Mouse (Mus musculus): ENCODE data around the gene Fam25c. TPM values are rescaled to one million over a fixed set of nuclear protein-coding genes. Genes with fewer than 3 reads are reported as not detected.

Gene Fam25c
- polyA plus RNA-seq, 1 experiment from 2014 or later: not detected

DNA sequence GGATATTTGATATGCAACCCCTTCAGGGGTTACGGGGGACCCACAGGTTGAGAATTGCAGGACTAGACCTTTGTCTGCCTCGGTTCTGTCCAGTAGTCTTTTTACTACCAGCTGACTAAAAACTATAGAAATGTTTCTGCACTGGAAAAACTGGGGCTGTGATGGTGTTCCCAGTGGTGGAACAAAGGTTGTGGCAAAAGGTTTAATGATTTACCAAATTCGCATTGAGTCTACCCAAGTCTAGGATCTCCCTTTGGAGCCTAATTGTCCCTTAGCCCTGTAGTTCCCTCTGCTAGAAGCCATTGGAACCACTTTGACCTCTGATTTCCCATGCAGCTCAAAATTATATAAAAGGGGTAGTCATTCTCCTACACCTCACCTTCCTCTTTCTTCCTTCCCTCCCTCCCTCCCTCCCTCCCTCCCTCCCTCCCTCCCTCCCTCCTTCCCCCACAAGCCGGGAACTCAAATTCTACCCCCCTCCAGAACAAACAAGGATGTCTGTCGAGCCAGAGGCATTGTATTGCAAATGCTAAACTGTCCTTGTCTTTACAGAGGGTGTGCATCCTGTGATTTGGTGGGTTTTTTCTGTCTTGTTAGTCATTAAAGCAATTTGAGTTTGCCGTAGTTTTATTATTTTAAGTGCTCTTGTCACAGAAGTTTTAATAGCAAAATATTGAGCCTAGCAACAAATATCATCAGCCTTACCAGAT, 42.7 kb downstream of the Fam25c start:
- Histone ChIP-seq H3K36me3 (ENCODE audit: control insufficient read depth, insufficient read depth, low read length) (peaks cover 6% of the 10 kb centered on the region; the same call in 1 of the 2 replicates), H3K4me1 (ENCODE audit: control insufficient read depth in 2 of 2, insufficient read depth in 2 of 2, low read length in 2 of 2) (peaks cover 2 to 20% of the 10 kb centered on the region in 2 experiments), H3K9ac (ENCODE audit: low read length) (peak overlapping the region; percentile 91; the same call in 1 of the 2 replicates), H3K27ac (replicated peaks in 1 of 2; ENCODE audit: control insufficient read depth in 1 of 2, insufficient read depth in 1 of 2, low read depth in 2 of 2, low read length in 2 of 2) (no peak overlapping the region), H3K9me3 (ENCODE audit: control insufficient read depth, low read length) (no peaks in the 10 kb centered on the region), H3K4me2 (ENCODE audit: low read length) (peak overlapping the region; percentile 81), H3K27me3 (ENCODE audit: control insufficient read depth, insufficient read depth, low read length) (no peaks in the 10 kb centered on the region), H3K4me3 (ENCODE audit: control insufficient read depth in 1 of 2, insufficient read depth in 1 of 2, low read depth in 1 of 2, low read length in 2 of 2) (peak overlapping the region; percentile 26 to 84; a peak in 3 of 4 replicates)
- WGBS: 23% methylated on average over 5 of the region's 6 CpGs
- no peak for ATAC-seq (ENCODE audit: insufficient number of reproducible peaks, insufficient read depth, low FRiP score, low read depth)

DNA sequence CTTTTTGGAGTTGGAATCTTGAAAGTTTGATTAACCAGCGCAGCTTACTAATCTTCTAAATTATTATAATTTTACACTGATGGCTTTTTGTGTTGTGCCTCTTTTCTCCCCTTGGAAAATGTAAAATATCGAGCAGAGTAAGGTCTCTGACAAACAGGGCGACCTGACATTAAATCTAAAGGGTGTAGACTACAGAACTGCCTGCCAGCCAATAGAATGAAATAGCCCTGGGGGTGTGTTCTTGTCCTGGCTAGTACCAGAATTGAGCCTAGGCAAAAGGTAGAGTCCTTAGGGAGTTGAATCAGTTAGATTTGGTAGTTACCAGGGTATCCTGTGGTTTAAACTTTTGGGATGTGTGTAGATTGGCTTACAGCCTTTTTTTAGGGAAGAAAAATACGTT, 43.5 kb downstream of the Fam25c start:
- no peak for ATAC-seq (ENCODE audit: insufficient number of reproducible peaks, insufficient read depth, low FRiP score, low read depth)
- 6% methylated on average over 4 of the region's 4 CpGs for WGBS
- Histone ChIP-seq H3K9ac (ENCODE audit: low read length) (peak overlapping the region; percentile 91), H3K4me1 (ENCODE audit: control insufficient read depth in 2 of 2, insufficient read depth in 2 of 2, low read length in 2 of 2) (peaks cover 2 to 20% of the 10 kb centered on the region in 2 experiments), H3K36me3 (ENCODE audit: control insufficient read depth, insufficient read depth, low read length) (peaks cover 6% of the 10 kb centered on the region; the same call in 1 of the 2 replicates), H3K9me3 (ENCODE audit: control insufficient read depth, low read length) (no peaks in the 10 kb centered on the region), H3K27ac (replicated peaks in 1 of 2; ENCODE audit: control insufficient read depth in 1 of 2, insufficient read depth in 1 of 2, low read depth in 2 of 2, low read length in 2 of 2) (peak overlapping the region in 1 of 2 experiments; percentile 96; a peak in 2 of 4 replicates), H3K4me3 (ENCODE audit: control insufficient read depth in 1 of 2, insufficient read depth in 1 of 2, low read depth in 1 of 2, low read length in 2 of 2) (peak overlapping the region; percentile 84 to 91), H3K27me3 (ENCODE audit: control insufficient read depth, insufficient read depth, low read length) (no peaks in the 10 kb centered on the region), H3K4me2 (ENCODE audit: low read length) (peak overlapping the region; percentile 81)

DNA sequence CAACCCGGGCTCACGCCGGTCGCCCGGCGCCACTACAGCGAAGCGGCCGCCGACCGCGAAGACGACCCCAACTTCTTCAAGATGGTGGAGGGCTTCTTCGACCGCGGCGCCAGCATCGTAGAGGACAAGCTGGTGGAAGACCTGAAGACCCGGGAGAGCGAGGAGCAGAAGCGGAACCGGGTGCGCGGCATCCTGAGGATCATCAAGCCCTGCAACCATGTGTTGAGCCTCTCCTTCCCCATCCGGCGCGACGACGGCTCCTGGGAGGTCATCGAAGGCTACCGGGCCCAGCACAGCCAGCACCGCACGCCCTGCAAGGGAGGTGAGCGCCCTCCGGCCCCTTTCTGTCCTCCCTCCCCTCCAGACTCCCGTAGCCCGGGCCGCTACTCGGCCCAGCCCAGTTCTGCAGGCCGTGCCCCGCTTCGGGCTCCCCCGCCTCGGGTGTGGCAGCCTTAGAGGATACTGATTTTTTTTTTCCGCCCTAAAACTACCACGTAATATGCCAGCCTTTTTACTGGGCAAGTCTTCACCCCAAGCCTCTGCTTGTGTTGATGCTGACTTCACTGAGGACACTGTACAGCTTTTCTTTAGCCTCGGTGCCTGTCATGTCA, 44.1 kb downstream of the Fam25c start:
- under 1% methylated on average over 43 of the region's 47 CpGs for WGBS
- no peak for ATAC-seq (ENCODE audit: insufficient number of reproducible peaks, insufficient read depth, low FRiP score, low read depth)
- no peaks in the 10 kb centered on the region for H3K27me3 ChIP-seq (ENCODE audit: control insufficient read depth, insufficient read depth, low read length)

DNA sequence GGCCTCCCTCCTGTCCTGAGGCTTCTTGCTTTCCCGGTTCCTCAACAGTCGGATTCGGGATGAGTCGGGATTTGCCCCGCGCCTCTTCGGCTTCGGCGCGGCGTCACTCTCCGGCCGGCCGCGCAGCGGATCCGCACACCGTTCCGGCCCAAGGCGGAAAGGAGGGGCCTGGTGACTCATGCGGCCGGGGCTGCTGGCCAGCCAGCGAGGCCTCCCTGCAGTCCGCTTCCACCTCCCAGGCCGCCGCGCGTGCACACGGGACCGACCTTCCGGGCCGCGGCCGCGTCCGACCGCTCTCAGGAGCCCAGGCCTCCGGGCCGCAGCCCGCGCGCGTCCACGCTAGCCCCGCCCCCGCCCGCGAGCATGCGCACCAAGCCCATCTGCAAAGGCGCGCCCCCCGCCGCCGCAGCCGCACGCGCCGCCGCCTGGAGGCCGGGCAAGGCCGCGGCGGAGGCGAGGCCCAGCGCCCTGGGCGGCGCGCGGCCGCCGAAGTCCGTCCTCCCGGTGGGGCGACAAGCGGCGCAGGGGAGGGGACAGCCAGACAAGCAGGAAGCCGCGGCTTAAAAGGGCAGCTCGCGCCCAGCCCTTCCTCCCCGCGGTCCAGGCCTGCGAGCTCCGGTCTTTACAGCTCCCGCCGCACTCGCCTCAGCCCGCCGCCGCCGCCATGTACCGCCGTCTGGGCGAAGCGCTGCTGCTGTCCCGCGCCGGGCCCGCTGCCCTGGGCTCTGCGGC, 44.8 kb downstream of the Fam25c start, which contains the start of the genes Shld2 and Glud1:
TSS of gene Shld2 (minus strand) at position 260 of the 732 bp plus-strand sequence.
TSS of gene Glud1 (plus strand) at position 494 of the 732 bp plus-strand sequence.
- peaks cover 6% of the 10 kb centered on the region; the same call in 1 of the 2 replicates for H3K36me3 ChIP-seq (ENCODE audit: control insufficient read depth, insufficient read depth, low read length)
- peak within 1 kb of the TSS; percentile 81 for H3K4me2 ChIP-seq (ENCODE audit: low read length)
- peak within 1 kb of the TSS; percentile 84 to 91 for H3K4me3 ChIP-seq (ENCODE audit: control insufficient read depth in 1 of 2, insufficient read depth in 1 of 2, low read depth in 1 of 2, low read length in 2 of 2)
- H3K9ac ChIP-seq (ENCODE audit: low read length): peak within 1 kb of the TSS; percentile 91
- H3K27ac ChIP-seq (replicated peaks in 1 of 2; ENCODE audit: control insufficient read depth in 1 of 2, insufficient read depth in 1 of 2, low read depth in 2 of 2, low read length in 2 of 2): peak within 1 kb of the TSS; percentile 96
- H3K27me3 ChIP-seq (ENCODE audit: control insufficient read depth, insufficient read depth, low read length): no peaks in the 10 kb centered on the region
- no peaks in the 10 kb centered on the region for H3K9me3 ChIP-seq (ENCODE audit: control insufficient read depth, low read length)
- ATAC-seq (ENCODE audit: insufficient number of reproducible peaks, insufficient read depth, low FRiP score, low read depth): peak; percentile 97
- WGBS: under 1% methylated on average over 86 of the region's 100 CpGs
- H3K4me1 ChIP-seq (ENCODE audit: control insufficient read depth in 2 of 2, insufficient read depth in 2 of 2, low read length in 2 of 2): peaks cover 2 to 20% of the 10 kb centered on the region in 2 experiments

More for the DNA sequence above, 44.1 kb downstream of the Fam25c start:
- Histone ChIP-seq H3K9me3 (ENCODE audit: control insufficient read depth, low read length) (no peaks in the 10 kb centered on the region), H3K4me3 (ENCODE audit: control insufficient read depth in 1 of 2, insufficient read depth in 1 of 2, low read depth in 1 of 2, low read length in 2 of 2) (peak overlapping the region; percentile 84 to 91), H3K36me3 (ENCODE audit: control insufficient read depth, insufficient read depth, low read length) (peaks cover 6% of the 10 kb centered on the region; the same call in 1 of the 2 replicates), H3K4me2 (ENCODE audit: low read length) (peak overlapping the region; percentile 81), H3K27ac (replicated peaks in 1 of 2; ENCODE audit: control insufficient read depth in 1 of 2, insufficient read depth in 1 of 2, low read depth in 2 of 2, low read length in 2 of 2) (peak overlapping the region; percentile 96), H3K4me1 (ENCODE audit: control insufficient read depth in 2 of 2, insufficient read depth in 2 of 2, low read length in 2 of 2) (peaks cover 2 to 20% of the 10 kb centered on the region in 2 experiments), H3K9ac (ENCODE audit: low read length) (peak overlapping the region; percentile 91)

DNA sequence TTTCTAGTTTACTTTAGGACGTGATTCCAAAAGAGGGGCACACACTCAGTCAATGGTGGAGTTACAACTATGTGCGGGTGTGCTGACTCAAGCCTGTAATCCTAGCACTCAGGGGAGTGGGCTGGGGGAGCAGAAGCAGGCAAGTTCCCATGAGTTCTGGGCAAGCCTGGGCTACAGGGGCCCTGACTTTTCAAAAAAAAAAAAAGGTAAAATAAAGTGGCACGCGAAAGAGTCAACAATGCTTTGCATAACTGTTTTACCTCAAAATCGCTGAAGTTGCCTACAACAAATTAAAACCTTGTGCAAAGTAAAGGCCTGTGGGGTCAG, 45.4 kb downstream of the Fam25c start:
- peaks cover 4% of the 10 kb centered on the region; the same call in 1 of the 2 replicates for H3K36me3 ChIP-seq (ENCODE audit: control insufficient read depth, insufficient read depth, low read length)
- H3K4me3 ChIP-seq (ENCODE audit: control insufficient read depth in 1 of 2, insufficient read depth in 1 of 2, low read depth in 1 of 2, low read length in 2 of 2): peak overlapping the region; percentile 65 to 84
- no peak for ATAC-seq (ENCODE audit: insufficient number of reproducible peaks, insufficient read depth, low FRiP score, low read depth)
- WGBS: 10% methylated on average over 5 of the region's 5 CpGs
- H3K4me1 ChIP-seq (ENCODE audit: control insufficient read depth in 2 of 2, insufficient read depth in 2 of 2, low read length in 2 of 2): peaks cover 2 to 20% of the 10 kb centered on the region in 2 experiments
- H3K4me2 ChIP-seq (ENCODE audit: low read length): peak overlapping the region; percentile 81
- no peaks in the 10 kb centered on the region for H3K9me3 ChIP-seq (ENCODE audit: control insufficient read depth, low read length)
- H3K27me3 ChIP-seq (ENCODE audit: control insufficient read depth, insufficient read depth, low read length): no peaks in the 10 kb centered on the region
- H3K27ac ChIP-seq (replicated peaks in 1 of 2; ENCODE audit: control insufficient read depth in 1 of 2, insufficient read depth in 1 of 2, low read depth in 2 of 2, low read length in 2 of 2): peak overlapping the region; percentile 96
- peak overlapping the region; percentile 87 for H3K9ac ChIP-seq (ENCODE audit: low read length)

DNA sequence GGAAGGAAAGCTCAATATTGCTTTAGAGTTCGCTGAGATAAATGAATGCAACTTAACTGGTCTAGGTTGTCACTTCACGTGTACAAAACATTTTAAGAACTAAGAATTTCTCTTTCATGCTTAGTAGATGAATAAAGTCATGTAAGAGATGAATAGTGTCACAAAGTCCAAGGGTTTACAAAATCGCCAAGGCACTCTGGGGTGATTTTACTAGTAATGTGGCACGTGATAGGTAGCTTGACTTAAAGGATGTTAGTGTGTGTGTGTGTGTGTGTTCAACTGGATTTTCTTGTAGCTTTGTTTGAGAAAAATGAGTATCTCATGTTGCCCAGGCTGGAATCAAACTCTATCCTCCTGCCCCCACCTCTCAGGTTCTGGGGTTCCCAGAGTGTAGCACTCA, 46.0 kb downstream of the Fam25c start:
- H3K27ac ChIP-seq (replicated peaks in 1 of 2; ENCODE audit: control insufficient read depth in 1 of 2, insufficient read depth in 1 of 2, low read depth in 2 of 2, low read length in 2 of 2): no peak overlapping the region

DNA sequence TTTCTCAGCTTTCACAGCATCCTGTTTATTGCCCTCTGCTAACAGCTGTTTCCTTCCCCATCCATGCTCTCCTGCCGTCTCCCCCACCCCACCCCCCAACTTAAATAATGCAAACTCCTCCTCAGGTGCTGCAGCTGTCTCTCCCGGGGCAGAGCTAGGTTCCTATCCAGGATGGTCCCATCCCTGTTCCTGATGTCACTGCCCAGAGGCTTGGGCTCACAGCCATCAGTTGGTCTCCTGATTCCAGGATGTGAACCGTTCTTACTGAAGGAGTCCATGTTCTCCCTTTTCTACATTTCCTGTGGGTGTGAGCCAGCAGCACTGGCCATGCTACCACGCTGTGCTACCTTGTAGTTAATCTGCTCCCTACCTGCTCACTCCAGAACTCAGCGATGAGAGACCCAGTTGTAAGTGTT, 52.0 kb downstream of the Fam25c start:
- Histone ChIP-seq H3K27me3 (ENCODE audit: control insufficient read depth, insufficient read depth, low read length) (no peaks in the 10 kb centered on the region), H3K4me1 (ENCODE audit: control insufficient read depth in 2 of 2, insufficient read depth in 2 of 2, low read length in 2 of 2) (peaks cover 0 to 3% of the 10 kb centered on the region in 2 experiments; a peak in 3 of 4 replicates), H3K4me3 (ENCODE audit: control insufficient read depth in 1 of 2, insufficient read depth in 1 of 2, low read depth in 1 of 2, low read length in 2 of 2) (no peak overlapping the region), H3K9ac (ENCODE audit: low read length) (no peak overlapping the region), H3K36me3 (ENCODE audit: control insufficient read depth, insufficient read depth, low read length) (peaks cover 3% of the 10 kb centered on the region; the same call in 1 of the 2 replicates), H3K4me2 (ENCODE audit: low read length) (no peak overlapping the region), H3K27ac (replicated peaks in 1 of 2; ENCODE audit: control insufficient read depth in 1 of 2, insufficient read depth in 1 of 2, low read depth in 2 of 2, low read length in 2 of 2) (0 out of 4 replicates have a peak overlapping the region, but pooled peaks of 1 of the 2 experiments have one; percentile 31), H3K9me3 (ENCODE audit: control insufficient read depth, low read length) (no peaks in the 10 kb centered on the region)
- WGBS: 41% methylated on average over 5 of the region's 5 CpGs
- no peak for ATAC-seq (ENCODE audit: insufficient number of reproducible peaks, insufficient read depth, low FRiP score, low read depth)

More for the DNA sequence above, 46.0 kb downstream of the Fam25c start:
- H3K4me1 ChIP-seq (ENCODE audit: control insufficient read depth in 2 of 2, insufficient read depth in 2 of 2, low read length in 2 of 2): peaks cover 2 to 20% of the 10 kb centered on the region in 2 experiments
- peak overlapping the region; percentile 87; the same call in 1 of the 2 replicates for H3K9ac ChIP-seq (ENCODE audit: low read length)
- WGBS: 89% methylated on average over 4 of the region's 4 CpGs
- no peak overlapping the region; a peak in 1 of 4 replicates for H3K4me3 ChIP-seq (ENCODE audit: control insufficient read depth in 1 of 2, insufficient read depth in 1 of 2, low read depth in 1 of 2, low read length in 2 of 2)
- no peaks in the 10 kb centered on the region for H3K27me3 ChIP-seq (ENCODE audit: control insufficient read depth, insufficient read depth, low read length)
- H3K9me3 ChIP-seq (ENCODE audit: control insufficient read depth, low read length): no peaks in the 10 kb centered on the region
- H3K4me2 ChIP-seq (ENCODE audit: low read length): peak overlapping the region; percentile 81; the same call in 1 of the 2 replicates
- peaks cover 3% of the 10 kb centered on the region; the same call in 1 of the 2 replicates for H3K36me3 ChIP-seq (ENCODE audit: control insufficient read depth, insufficient read depth, low read length)
- no peak for ATAC-seq (ENCODE audit: insufficient number of reproducible peaks, insufficient read depth, low FRiP score, low read depth)
